Mouse (Mus musculus): ENCODE measurements around the gene Adcy9.

DNA sequence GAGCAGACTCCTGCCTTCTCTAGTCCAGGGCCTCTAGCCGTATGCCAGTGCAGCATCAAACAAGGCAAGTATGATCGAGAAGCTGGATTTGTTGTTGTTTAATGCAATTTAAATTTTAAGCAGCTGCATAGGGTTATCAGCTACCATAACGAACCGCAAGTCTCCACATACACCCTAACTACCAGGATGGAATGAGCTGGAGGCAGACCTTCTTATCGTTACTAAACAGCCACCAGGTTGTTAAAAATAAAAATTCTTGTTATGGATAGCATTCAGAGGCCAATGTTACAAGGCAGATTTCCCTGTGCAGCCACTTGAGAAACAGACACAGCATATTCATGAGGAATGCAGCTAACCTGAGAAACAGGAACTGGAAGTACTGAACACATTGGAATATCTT lies 86.5 kb downstream of the Adcy9 start:
- TF ChIP-seq POLR2A (IDR thresholded peaks at IDR 0.05; ENCODE audit: extremely low read depth, insufficient read depth, low read length) = no peak
- no peak for TF ChIP-seq CTCF (IDR thresholded peaks at IDR 0.05; ENCODE audit: low read depth, low read length)
